Comparison of ENCODE assay signal across 8 mouse cellular contexts in genomic region chr2:90474593-90475405, GRCm38 (mm10).
DNase-seq lines count a peak whose midpoint lies in the region; ATAC-seq and TF ChIP-seq lines count a peak whose summit lies in the region.

No protein-coding gene starts in this region.

- TF ChIP-seq CTCF in heart, adult 2 months (IDR thresholded peaks at IDR 0.05), result peak; percentile 94
- TF ChIP-seq CTCF in kidney, adult 2 months (conservative IDR thresholded peaks at IDR 0.05; ENCODE audit: insufficient read depth, insufficient read length, low read depth, low read length), result peak; percentile 87

- peak overlapping the region; percentile 56 for H3K4me2 ChIP-seq in embryonic facial prominence, embryonic 13.5 days
- H3K4me2 ChIP-seq in limb, embryonic 11.5 days (ENCODE audit: low read depth, severe bottlenecking), result peak overlapping the region; percentile 36; the same call in 1 of the 2 replicates
- peak overlapping the region; percentile 46 for H3K4me2 ChIP-seq in midbrain, embryonic 14.5 days (ENCODE audit: low read length)

- H3K79me2 ChIP-seq in heart, adult 2 months (replicated peaks; ENCODE audit: control insufficient read depth, insufficient read depth, low read length), result no peaks in the 10 kb centered on the region

- peak; percentile 85 for ATAC-seq in embryonic facial prominence, embryonic 13.5 days (ENCODE audit: insufficient number of reproducible peaks, insufficient read depth, low FRiP score, low TSS enrichment, low read depth)
- ATAC-seq in limb, embryonic 11.5 days (ENCODE audit: insufficient number of reproducible peaks, low FRiP score, low TSS enrichment, low read depth), result peak; percentile 83
- ATAC-seq in midbrain, embryonic 14.5 days (ENCODE audit: low FRiP score, low TSS enrichment), result peak; percentile 91

- no peaks in the 10 kb centered on the region for H3K9me3 ChIP-seq in embryonic facial prominence, embryonic 13.5 days
- H3K9me3 ChIP-seq in limb, embryonic 11.5 days (ENCODE audit: control insufficient read depth, low read length), result no peaks in the 10 kb centered on the region
- H3K9me3 ChIP-seq in midbrain, embryonic 14.5 days (ENCODE audit: control insufficient read depth, low read length), result no peaks in the 10 kb centered on the region

- TF ChIP-seq POLR2A in heart, adult 2 months (IDR thresholded peaks at IDR 0.05; ENCODE audit: insufficient read depth, low read depth, low read length), result no peak
- no peak for TF ChIP-seq POLR2A in kidney, adult 2 months (IDR thresholded peaks at IDR 0.05; ENCODE audit: low read depth, low read length)

- peaks cover 14% of the 10 kb centered on the region for H3K4me1 ChIP-seq in embryonic facial prominence, embryonic 13.5 days
- H3K4me1 ChIP-seq in heart, adult 2 months (ENCODE audit: control insufficient read depth, insufficient read depth, low read length), result no peaks in the 10 kb centered on the region
- H3K4me1 ChIP-seq in kidney, adult 2 months (ENCODE audit: control insufficient read depth, insufficient read depth, low read length), result peaks cover 13% of the 10 kb centered on the region; the same call in 1 of the 2 replicates
- 0 out of 2 replicates have a peak, but pooled peaks cover 2% of the 10 kb centered on the region for H3K4me1 ChIP-seq in limb, embryonic 11.5 days (ENCODE audit: control insufficient read depth, insufficient read depth, low read length)
- no peaks in the 10 kb centered on the region for H3K4me1 ChIP-seq in midbrain, embryonic 14.5 days (ENCODE audit: control insufficient read depth, insufficient read depth, low read length)

- H3K27ac ChIP-seq in embryonic facial prominence, embryonic 13.5 days, result 0 out of 2 replicates have a peak overlapping the region, but pooled peaks have one; percentile 34
- no peak overlapping the region for H3K27ac ChIP-seq in heart, adult 2 months
- H3K27ac ChIP-seq in kidney, adult 2 months (ENCODE audit: insufficient read depth, low read depth, low read length), result peak overlapping the region; percentile 66
- H3K27ac ChIP-seq in limb, embryonic 11.5 days (replicated peaks; ENCODE audit: low read depth, low read length), result 0 out of 2 replicates have a peak overlapping the region, but pooled peaks have one; percentile 26
- peak overlapping the region; percentile 85 for H3K27ac ChIP-seq in midbrain, embryonic 14.5 days (replicated peaks; ENCODE audit: low read depth, low read length)

- H3K9ac ChIP-seq in embryonic facial prominence, embryonic 13.5 days, result no peak overlapping the region
- H3K9ac ChIP-seq in heart, adult 2 months (ENCODE audit: low read depth, low read length), result 0 out of 2 replicates have a peak overlapping the region, but pooled peaks have one; percentile 39
- H3K9ac ChIP-seq in limb, embryonic 11.5 days (ENCODE audit: low read length), result peak overlapping the region; percentile 32; the same call in 1 of the 2 replicates
- no peak overlapping the region; the same call in 1 of the 2 replicates for H3K9ac ChIP-seq in midbrain, embryonic 14.5 days (replicated peaks; ENCODE audit: low read length)

- intact Hi-C loops in heart, adult 2 months (cut with DNase I), result loop anchor here (1.0 to 2.0 kb wide), 3 partner anchors 106 to 204 kb away; partner anchors contain the start of gene Ptprj

- 0 out of 2 replicates have a peak, but pooled peaks have one; percentile 48 for TF ChIP-seq EP300 in heart, adult 2 months (IDR thresholded peaks at IDR 0.05; ENCODE audit: insufficient read depth, low read depth, low read length)

- H3K4me3 ChIP-seq in embryonic facial prominence, embryonic 13.5 days, result peak overlapping the region; percentile 31
- H3K4me3 ChIP-seq in heart, adult 2 months, result peak overlapping the region; percentile 38
- no peak overlapping the region for H3K4me3 ChIP-seq in kidney, adult 2 months (ENCODE audit: insufficient read depth, low read depth, low read length)
- no peak overlapping the region for H3K4me3 ChIP-seq in limb, embryonic 11.5 days (ENCODE audit: low read depth, low read length)
- H3K4me3 ChIP-seq in midbrain, embryonic 14.5 days (replicated peaks; ENCODE audit: low read depth, low read length), result peak overlapping the region; percentile 12

- DNase-seq in A20 (ENCODE audit: low read depth, low spot score), result peak; percentile 98
- peak; percentile 37 to 74 for DNase-seq in adrenal gland, postnatal 4 days (ENCODE audit: low spot score in 2 of 2)
- DNase-seq in heart, adult 2 months, result peak; percentile 69 to 74
- DNase-seq in kidney, adult 2 months, result peak; percentile 98
- DNase-seq in limb, embryonic 11.5 days (ENCODE audit: low spot score), result peak; percentile 90
- DNase-seq in midbrain, embryonic 14.5 days, result peak; percentile 97
- peak; percentile 80 for DNase-seq in spleen, adult 12 weeks (ENCODE audit: low spot score)

- no peaks in the 10 kb centered on the region for H3K27me3 ChIP-seq in embryonic facial prominence, embryonic 13.5 days
- no peaks in the 10 kb centered on the region for H3K27me3 ChIP-seq in heart, adult 2 months (ENCODE audit: control insufficient read depth, insufficient read depth, low read length)
- no peaks in the 10 kb centered on the region for H3K27me3 ChIP-seq in kidney, adult 2 months (replicated peaks; ENCODE audit: control insufficient read depth, insufficient read depth, low read length)
- no peaks in the 10 kb centered on the region for H3K27me3 ChIP-seq in limb, embryonic 11.5 days (ENCODE audit: control insufficient read depth, insufficient read depth, low read length)
- H3K27me3 ChIP-seq in midbrain, embryonic 14.5 days (ENCODE audit: control insufficient read depth, insufficient read depth, low read length), result no peaks in the 10 kb centered on the region

- H3K36me3 ChIP-seq in embryonic facial prominence, embryonic 13.5 days, result no peaks in the 10 kb centered on the region
- no peaks in the 10 kb centered on the region for H3K36me3 ChIP-seq in heart, adult 2 months (ENCODE audit: control insufficient read depth, insufficient read depth, low read length)
- H3K36me3 ChIP-seq in kidney, adult 2 months (ENCODE audit: control insufficient read depth, insufficient read depth, low read length), result no peaks in the 10 kb centered on the region
- no peaks in the 10 kb centered on the region for H3K36me3 ChIP-seq in limb, embryonic 11.5 days (ENCODE audit: control insufficient read depth, insufficient read depth, low read length)
- no peaks in the 10 kb centered on the region for H3K36me3 ChIP-seq in midbrain, embryonic 14.5 days (ENCODE audit: control insufficient read depth, insufficient read depth, low read length)

- WGBS in embryonic facial prominence, embryonic 13.5 days, result 3% methylated on average over 11 of the region's 11 CpGs
- 7% methylated on average over 11 of the region's 11 CpGs for WGBS in heart, adult 2 months
- WGBS in kidney, adult 2 months, result 2% methylated on average over 11 of the region's 11 CpGs
- WGBS in limb, embryonic 11.5 days, result 3% methylated on average over 11 of the region's 11 CpGs
- 2% methylated on average over 11 of the region's 11 CpGs for WGBS in midbrain, embryonic 14.5 days

Comparison
In these comparisons a context has a peak if more than half of its experiments do, and no peak if none do; other contexts are left out.
1. H3K4me3 ChIP-seq: peak in embryonic facial prominence, embryonic 13.5 days (single experiment), heart, adult 2 months (single experiment) and midbrain, embryonic 14.5 days (single experiment); none in kidney, adult 2 months (single experiment) and limb, embryonic 11.5 days (single experiment).
2. H3K9ac ChIP-seq: peak in heart, adult 2 months (single experiment) and limb, embryonic 11.5 days (single experiment); none in embryonic facial prominence, embryonic 13.5 days (single experiment) and midbrain, embryonic 14.5 days (single experiment).
3. Peak in every context shown above with its lines, with median percentiles within 50 percentile points of each other: DNase-seq, ATAC-seq and H3K4me2 ChIP-seq.